9 mouse cellular contexts compared by ENCODE assay signal in genomic region chr8:122548891-122549439, GRCm38 (mm10). TPM values are rescaled to one million over a fixed set of nuclear protein-coding genes. Genes with fewer than 3 reads are reported as not detected.
DNase-seq lines count a peak whose midpoint lies in the region; ATAC-seq and TF ChIP-seq lines count a peak whose summit lies in the region.
"Had no signal": no experiment of that assay in that cellular context is flagged by ENCODE, and none has a peak within 500 bp of the region (broad histone marks: within the 10 kb centered on the region; RNA-seq: fewer than 3 reads in every experiment).

No protein-coding gene starts in this region.

- peak overlapping the region; percentile 70 for H3K4me3 ChIP-seq in heart, embryonic 12.5 days
- H3K4me3 ChIP-seq in brown adipose tissue, adult 24 weeks (ENCODE audit: insufficient read depth, low read depth, low read length), result peak overlapping the region; percentile 45
- H3K4me3 ChIP-seq in limb, embryonic 14.5 days (replicated peaks; ENCODE audit: low read length), result no peak overlapping the region

- 64% methylated on average over 3 of the region's 3 CpGs for WGBS in heart, embryonic 12.5 days
- 69% methylated on average over 3 of the region's 3 CpGs for WGBS in limb, embryonic 14.5 days

- no peaks in the 10 kb centered on the region for H3K27me3 ChIP-seq in heart, embryonic 12.5 days (replicated peaks)
- H3K27me3 ChIP-seq in limb, embryonic 14.5 days (ENCODE audit: control insufficient read depth, insufficient read depth, low read length), result no peaks in the 10 kb centered on the region

- peak overlapping the region; percentile 75 for H3K4me2 ChIP-seq in heart, embryonic 12.5 days
- H3K4me2 ChIP-seq in limb, embryonic 14.5 days (replicated peaks; ENCODE audit: low read depth, low read length, severe bottlenecking), result peak overlapping the region; percentile 88

- peak overlapping the region; percentile 82; the same call in 1 of the 2 replicates for H3K27ac ChIP-seq in heart, embryonic 12.5 days (ENCODE audit: poor library complexity, severe bottlenecking)
- peak overlapping the region; percentile 80 for H3K27ac ChIP-seq in brown adipose tissue, adult 24 weeks (replicated peaks; ENCODE audit: low read depth, low read length)
- no peak overlapping the region for H3K27ac ChIP-seq in limb, embryonic 14.5 days (replicated peaks; ENCODE audit: low read depth, low read length)

- H3K9ac ChIP-seq in heart, embryonic 12.5 days, result 0 out of 2 replicates have a peak overlapping the region, but pooled peaks have one; percentile 47
- no peak overlapping the region for H3K9ac ChIP-seq in limb, embryonic 14.5 days (ENCODE audit: low read depth, low read length, severe bottlenecking)

- DNase-seq in heart, postnatal 25 days (ENCODE audit: low spot score), result no peak
- peak; percentile 66 for DNase-seq in A20 (ENCODE audit: low read depth, low spot score)
- DNase-seq in limb, embryonic 14.5 days (ENCODE audit: low spot score), result no peak
- no peak for DNase-seq in cerebellum, postnatal 36 days
- no peak for DNase-seq in urinary bladder, postnatal 36 days (ENCODE audit: low spot score in 2 of 2)
- DNase-seq in embryo, embryonic 10 days (ENCODE audit: low spot score), result no peak
- DNase-seq: kidney, postnatal 4 days had no signal

- intact Hi-C loops in heart, postnatal 25 days (cut with DNase I), result no loop called here

- ATAC-seq in heart, embryonic 12.5 days (ENCODE audit: insufficient number of reproducible peaks, low FRiP score), result no peak
- ATAC-seq in limb, embryonic 14.5 days (ENCODE audit: low FRiP score, low read depth), result no peak

- no peaks in the 10 kb centered on the region for H3K36me3 ChIP-seq in heart, embryonic 12.5 days
- H3K36me3 ChIP-seq in limb, embryonic 14.5 days (ENCODE audit: control insufficient read depth, insufficient read depth, low read length), result no peaks in the 10 kb centered on the region

- H3K4me1 ChIP-seq in heart, embryonic 12.5 days (replicated peaks), result peaks cover 54% of the 10 kb centered on the region
- peaks cover 32% of the 10 kb centered on the region for H3K4me1 ChIP-seq in brown adipose tissue, adult 24 weeks (ENCODE audit: control insufficient read depth, insufficient read depth, insufficient read length, low read length)
- peaks cover 36% of the 10 kb centered on the region for H3K4me1 ChIP-seq in limb, embryonic 14.5 days (ENCODE audit: control insufficient read depth, insufficient read depth, low read length)

- no peak for TF ChIP-seq POLR2A in limb, embryonic 14.5 days (IDR thresholded peaks at IDR 0.05; ENCODE audit: borderline replicate concordance, extremely low read depth, insufficient read depth, insufficient read length)

- no peaks in the 10 kb centered on the region for H3K9me3 ChIP-seq in heart, embryonic 12.5 days (replicated peaks)
- no peaks in the 10 kb centered on the region for H3K9me3 ChIP-seq in limb, embryonic 14.5 days (ENCODE audit: control insufficient read depth, low read length)

RNA-seq across cellular contexts. Expression of gene Piezo1, which starts 2.2 kb away (rescaled TPM):
- 25.5 and 27.8 TPM in 2 replicates for polyA plus RNA-seq in heart, embryonic 12.5 days (2016; fragmentation: Nextera tagmentation; extraction: Ambion mirVana)
- 10 to 100 TPM; 17.2 to 19.1 TPM for total RNA-seq in heart, postnatal 25 days (2021)
- 14.7 and 20.4 TPM in 2 replicates for polyA plus RNA-seq in brown adipose tissue, adult 24 weeks (2012; ENCODE audit: insufficient read depth, insufficient read length, missing spikeins)
- polyA plus RNA-seq in limb, embryonic 14.5 days (2012; rRNA removed), result 93.3 and 120 TPM in 2 replicates
- polyA plus RNA-seq in limb, embryonic 14.5 days (2014; fragmentation: Nextera tagmentation; extraction: Ambion mirVana), result 20.4 and 20.7 TPM in 2 replicates

RNA-seq across cellular contexts. Expression of gene Cdt1, which starts 18.9 kb away (rescaled TPM):
- polyA plus RNA-seq in heart, embryonic 12.5 days (2016; fragmentation: Nextera tagmentation; extraction: Ambion mirVana), result 36.9 and 38.9 TPM in 2 replicates
- 1 to 10 TPM; 2.7 to 3.2 TPM for total RNA-seq in heart, postnatal 25 days (2021)
- polyA plus RNA-seq in brown adipose tissue, adult 24 weeks (2012; ENCODE audit: insufficient read depth, insufficient read length, missing spikeins), result 0.48 and 0.58 TPM in 2 replicates
- polyA plus RNA-seq in limb, embryonic 14.5 days (2012; rRNA removed), result 79.0 and 103 TPM in 2 replicates
- polyA plus RNA-seq in limb, embryonic 14.5 days (2014; fragmentation: Nextera tagmentation; extraction: Ambion mirVana), result 34.0 and 34.2 TPM in 2 replicates

RNA-seq across cellular contexts. Expression of gene Aprt, which starts 27.7 kb away (rescaled TPM):
- polyA plus RNA-seq in heart, embryonic 12.5 days (2016; fragmentation: Nextera tagmentation; extraction: Ambion mirVana), result 209 and 232 TPM in 2 replicates
- total RNA-seq in heart, postnatal 25 days (2021), result 10 to 100 TPM; 30.6 to 39.3 TPM
- 17.3 and 19.4 TPM in 2 replicates for polyA plus RNA-seq in brown adipose tissue, adult 24 weeks (2012; ENCODE audit: insufficient read depth, insufficient read length, missing spikeins)
- polyA plus RNA-seq in limb, embryonic 14.5 days (2012; rRNA removed), result 199 and 217 TPM in 2 replicates
- polyA plus RNA-seq in limb, embryonic 14.5 days (2014; fragmentation: Nextera tagmentation; extraction: Ambion mirVana), result 348 and 382 TPM in 2 replicates

Comparison
In these comparisons a context has a peak if more than half of its experiments do, and no peak if none do; other contexts are left out.
1. RNA of gene Cdt1, which starts 18.9 kb away (polyA plus RNA-seq): 34.0 to 103 TPM in limb, embryonic 14.5 days and 36.9 to 38.9 TPM in heart, embryonic 12.5 days; 0.48 to 0.58 TPM in brown adipose tissue, adult 24 weeks; every median in the first group is over 10 times any median in the second.